Mouse (Mus musculus): Measurements from ENCODE around the gene Ovca2.

Ovca2 gene

GRCm38 (mm10) chr11:75203926-75204325, 25.3 kb upstream of the Ovca2 start:
- CTCF ChIA-PET: interaction anchor here in 2 of 4 experiments (0.5 to 1.4 kb wide), 5 partner anchors 13 to 223 kb away, joined by 3 to 4 read pairs (median 3); no protein-coding TSS in a partner anchor
- POLR2A ChIA-PET: interaction anchor here in 2 of 4 experiments (0.7 to 2.1 kb wide), 8 partner anchors 9 to 365 kb away, joined by 3 to 12 read pairs (median 4); partner anchors contain the start of gene Tlcd2 (in 1 of the 2)

GRCm38 (mm10) chr11:75201721-75202120, 23.1 kb upstream of the Ovca2 start:
- POLR2A ChIA-PET: interaction anchor here in 1 of 4 experiments (0.6 to 1.0 kb wide), 3 partner anchors 13 to 94 kb away, joined by 3 to 4 read pairs (median 3); no protein-coding TSS in a partner anchor
- CTCF ChIA-PET: interaction anchor here in 2 of 4 experiments (0.7 kb wide), 2 partner anchors 89 to 192 kb away, joined by 3 read pairs; no protein-coding TSS in a partner anchor

- POLR2A ChIA-PET: interaction anchor here in 1 of 4 experiments (0.9 to 1.0 kb wide), 2 partner anchors 14 to 94 kb away, joined by 3 read pairs; no protein-coding TSS in a partner anchor
- CTCF ChIA-PET: no interaction called here
These were observed 22.3 kb upstream of the Ovca2 start for GRCm38 (mm10) chr11:75200935-75201334.

GRCm38 (mm10) chr11:75199951-75200350, 21.3 kb upstream of the Ovca2 start:
- POLR2A ChIA-PET: interaction anchor here in 2 of 4 experiments (0.7 to 1.7 kb wide), 7 partner anchors 9 to 310 kb away, joined by 3 to 7 read pairs (median 3); partner anchors contain the start of genes Rilp (in 1 of the 2), Rpa1 (in 1 of the 2) and Smyd4 (in 1 of the 2)
- CTCF ChIA-PET: interaction anchor here in 2 of 4 experiments (0.6 to 1.5 kb wide), 3 partner anchors 14 to 358 kb away, joined by 3 to 9 read pairs (median 5); no protein-coding TSS in a partner anchor

GRCm38 (mm10) chr11:75198792-75199191, 20.2 kb upstream of the Ovca2 start:
- POLR2A ChIA-PET: interaction anchor here in 2 of 4 experiments (0.9 to 1.7 kb wide), 4 partner anchors 16 to 149 kb away, joined by 3 to 5 read pairs (median 3); partner anchors contain the start of genes Rpa1 (in 1 of the 2) and Smyd4 (in 1 of the 2)

GRCm38 (mm10) chr11:75197956-75198355, 19.3 kb upstream of the Ovca2 start:
- ChIA-PET POLR2A (interaction anchor here in 3 of 4 experiments (0.5 to 1.5 kb wide), 12 partner anchors 9 to 361 kb away, joined by 3 to 4 read pairs (median 3); partner anchors contain the start of gene Hic1 (in 1 of the 3)), CTCF (interaction anchor here in 1 of 4 experiments (0.6 to 0.9 kb wide), 2 partner anchors 107 to 313 kb away, joined by 3 to 6 read pairs; no protein-coding TSS in a partner anchor)

More at GRCm38 (mm10) chr11:75198792-75199191, 20.2 kb upstream of the Ovca2 start:
- CTCF ChIA-PET: no interaction called here

- POLR2A ChIA-PET: interaction anchor here in 3 of 4 experiments (0.6 to 3.4 kb wide), 19 partner anchors 9 to 432 kb away, joined by 3 to 17 read pairs (median 4); partner anchors contain the start of gene Tlcd2 (in 1 of the 3)
- CTCF ChIA-PET: interaction anchor here in 3 of 4 experiments (0.6 to 4.7 kb wide), 7 partner anchors 26 to 517 kb away, joined by 3 to 43 read pairs (median 3); partner anchors contain the start of gene Hic1 (in 1 of the 3)
These were observed 17.5 kb upstream of the Ovca2 start for GRCm38 (mm10) chr11:75196131-75196530.

GRCm38 (mm10) chr11:75194850-75195461, 16.3 kb upstream of the Ovca2 start:
- ChIA-PET CTCF (interaction anchor here (0.5 to 4.7 kb wide), 15 partner anchors 12 to 354 kb away, joined by 3 to 43 read pairs (median 4); partner anchors contain the start of gene Hic1 (in 2 of the 4)), POLR2A (interaction anchor here (0.6 to 6.9 kb wide), 29 partner anchors 9 to 360 kb away, joined by 3 to 42 read pairs (median 3); partner anchors contain the start of genes Tlcd2 (in 2 of the 4), Hic1 (in 1 of the 4), Ovca2 (in 1 of the 4) and Rilp (in 1 of the 4))

GRCm38 (mm10) chr11:75194121-75194849, 15.7 kb upstream of the Ovca2 start:
- CTCF ChIA-PET: interaction anchor here (0.8 to 4.9 kb wide), 19 partner anchors 21 to 213 kb away, joined by 3 to 43 read pairs (median 4); partner anchors contain the start of gene Hic1 (in 2 of the 4)
- POLR2A ChIA-PET: interaction anchor here (0.6 to 6.9 kb wide), 34 partner anchors 10 to 538 kb away, joined by 3 to 42 read pairs (median 4); partner anchors contain the start of genes Hic1 (in 1 of the 4), Ovca2 (in 1 of the 4), Rilp (in 1 of the 4) and Rpa1 (in 1 of the 4)

GRCm38 (mm10) chr11:75193256-75194071, 14.8 kb upstream of the Ovca2 start, which contains the start of gene Rtn4rl1:
TSS of gene Rtn4rl1 (plus strand) at chr11:75193783.
- CTCF ChIA-PET: interaction anchor here (0.6 to 4.9 kb wide), 23 partner anchors 15 to 635 kb away, joined by 3 to 43 read pairs (median 4); partner anchors contain the start of gene Hic1 (in 2 of the 4)

GRCm38 (mm10) chr11:75192336-75193214, 13.9 kb upstream of the Ovca2 start:
- CTCF ChIA-PET: interaction anchor here (0.6 to 4.9 kb wide), 27 partner anchors 14 to 634 kb away, joined by 3 to 43 read pairs (median 4); partner anchors contain the start of gene Hic1 (in 1 of the 4)
- POLR2A ChIA-PET: interaction anchor here in 3 of 4 experiments (0.5 to 6.9 kb wide), 15 partner anchors 11 to 270 kb away, joined by 3 to 42 read pairs (median 4); partner anchors contain the start of genes Hic1 (in 1 of the 3), Ovca2 (in 1 of the 3), Rpa1 (in 1 of the 3) and Smg6 (in 1 of the 3)

More at GRCm38 (mm10) chr11:75193256-75194071, 14.8 kb upstream of the Ovca2 start, which contains the start of gene Rtn4rl1:
- POLR2A ChIA-PET: interaction anchor here (0.5 to 6.9 kb wide), 24 partner anchors 9 to 539 kb away, joined by 3 to 42 read pairs (median 4); partner anchors contain the start of genes Hic1 (in 1 of the 4), Ovca2 (in 1 of the 4), Smg6 (in 1 of the 4) and Tlcd2 (in 1 of the 4)

GRCm38 (mm10) chr11:75191841-75192240, 13.2 kb upstream of the Ovca2 start:
- POLR2A ChIA-PET: interaction anchor here in 3 of 4 experiments (0.5 to 6.9 kb wide), 11 partner anchors 12 to 156 kb away, joined by 3 to 42 read pairs (median 3); partner anchors contain the start of genes Hic1 (in 1 of the 3), Ovca2 (in 1 of the 3), Rpa1 (in 1 of the 3) and Smyd4 (in 1 of the 3)
- CTCF ChIA-PET: interaction anchor here (0.6 to 4.9 kb wide), 18 partner anchors 22 to 319 kb away, joined by 3 to 43 read pairs (median 4); partner anchors contain the start of gene Hic1 (in 1 of the 4)

- ChIA-PET CTCF (interaction anchor here (0.6 to 4.9 kb wide), 16 partner anchors 12 to 102 kb away, joined by 3 to 34 read pairs (median 4); partner anchors contain the start of gene Hic1 (in 1 of the 4)), POLR2A (interaction anchor here in 2 of 4 experiments (0.5 to 6.9 kb wide), 22 partner anchors 11 to 361 kb away, joined by 3 to 42 read pairs (median 4); partner anchors contain the start of genes Hic1 (in 2 of the 2), Ovca2 (in 2 of the 2), Tlcd2 (in 2 of the 2) and Mnt (in 1 of the 2))
These were observed 12.3 kb upstream of the Ovca2 start, which contains the start of gene Dph1 for GRCm38 (mm10) chr11:75190905-75191441. TSS of gene Dph1 (minus strand) at chr11:75191241.

GRCm38 (mm10) chr11:75190371-75190724, 11.7 kb upstream of the Ovca2 start:
- CTCF ChIA-PET: interaction anchor here (0.8 to 4.9 kb wide), 14 partner anchors 11 to 102 kb away, joined by 3 to 34 read pairs (median 4); partner anchors contain the start of gene Hic1 (in 1 of the 4)
- POLR2A ChIA-PET: interaction anchor here in 2 of 4 experiments (0.5 to 6.9 kb wide), 24 partner anchors 10 to 360 kb away, joined by 3 to 42 read pairs (median 4); partner anchors contain the start of genes Hic1 (in 2 of the 2), Ovca2 (in 2 of the 2), Tlcd2 (in 2 of the 2) and Mnt (in 1 of the 2)
